Mouse (Mus musculus) layer of hippocampus, postnatal 14 days (tissue): ENCODE measurements around the gene Suz12. TPM values are rescaled to one million over a fixed set of nuclear protein-coding genes. Genes with fewer than 3 reads are reported as not detected.
"Not testable (repeated sequence)": the region's sequence is repeated elsewhere in the genome, so short reads cannot be mapped to it uniquely, and the experiment has no call there.

Experiments used
- DNase-seq, 2 experiments: peaks; one replicate each; pipeline ENCODE4 v3.0.0; 2021 to 2022; ENCODE audit warnings: low spot score in 2 of 2, mixed read lengths in 1 of 2
- total RNA-seq, 2 experiments: library from RNA; stranded (reverse); gene quantifications; 2 replicates each; pipeline ENCODE4 v1.2.3; 2021

The Suz12 gene
- total RNA-seq, 2 experiments from 2014 or later = 31.4 to 34.5 TPM

- no peak for DNase-seq
Observed at GRCm38 (mm10) chr11:79991600-79991999, 1.3 kb upstream of the Suz12 start.

GRCm38 (mm10) chr11:79992035-79992591, 793 bp upstream of the Suz12 start:
- no peak for DNase-seq

GRCm38 (mm10) chr11:79993356-79994270, 707 bp downstream of the Suz12 start:
- peak in 1 of 2 experiments; percentile 35 for DNase-seq

GRCm38 (mm10) chr11:79994271-79994988, 1.5 kb downstream of the Suz12 start:
- no peak for DNase-seq

- DNase-seq = not testable (repeated sequence)
Observed at GRCm38 (mm10) chr11:80016533-80016932, 23.6 kb downstream of the Suz12 start.

GRCm38 (mm10) chr11:80019792-80020191, 26.9 kb downstream of the Suz12 start:
- DNase-seq = no peak

GRCm38 (mm10) chr11:80021306-80021705, 28.4 kb downstream of the Suz12 start:
- DNase-seq = no peak

GRCm38 (mm10) chr11:80037495-80037894, 44.6 kb downstream of the Suz12 start:
- no peak for DNase-seq

GRCm38 (mm10) chr11:80042615-80043418, 49.9 kb downstream of the Suz12 start:
- peak; percentile 23 to 58 for DNase-seq

- DNase-seq = no peak
Observed at GRCm38 (mm10) chr11:80043419-80043817, 50.5 kb downstream of the Suz12 start.

- no peak for DNase-seq
Observed at GRCm38 (mm10) chr11:80046856-80047255, 54.0 kb downstream of the Suz12 start.

- no peak for DNase-seq
Observed at GRCm38 (mm10) chr11:80050088-80050487, 57.2 kb downstream of the Suz12 start.

- DNase-seq = no peak
Observed at GRCm38 (mm10) chr11:80052456-80052855, 59.5 kb downstream of the Suz12 start.

- no peak for DNase-seq
Observed at GRCm38 (mm10) chr11:80053171-80053570, 60.3 kb downstream of the Suz12 start.

GRCm38 (mm10) chr11:80054659-80055058, 61.8 kb downstream of the Suz12 start:
- DNase-seq = no peak

GRCm38 (mm10) chr11:80056141-80056540, 63.2 kb downstream of the Suz12 start:
- no peak for DNase-seq

GRCm38 (mm10) chr11:80062159-80062558, 69.3 kb downstream of the Suz12 start:
- peak; percentile 14 to 71 for DNase-seq

- not testable (repeated sequence) for DNase-seq
Observed at GRCm38 (mm10) chr11:80066373-80066772, 73.5 kb downstream of the Suz12 start.

- DNase-seq = no peak
Observed at GRCm38 (mm10) chr11:80067558-80067957, 74.7 kb downstream of the Suz12 start.

GRCm38 (mm10) chr11:80069815-80070214, 76.9 kb downstream of the Suz12 start:
- no peak for DNase-seq

GRCm38 (mm10) chr11:80071039-80071438, 78.1 kb downstream of the Suz12 start:
- DNase-seq = no peak
